Mouse (Mus musculus): ENCODE results near the gene Foxn3.

GRCm38 (mm10) chr12:99364201-99364600, 199.2 kb downstream of the Foxn3 start:
- TF ChIP-seq CTCF (IDR thresholded peaks at IDR 0.05; ENCODE audit: borderline replicate concordance, extremely low read depth, insufficient read depth, insufficient read length) (no peak), POLR2A (IDR thresholded peaks at IDR 0.05; ENCODE audit: borderline replicate concordance, extremely low read depth, insufficient read depth, insufficient read length, poor library complexity, severe bottlenecking) (no peak)
